Mouse (Mus musculus) 416B (cell line): Measurements from ENCODE around the gene Olfr692.

Source experiments
- DNase-seq: peaks from one replicate; pipeline ENCODE4 v3.0.0; 2011; ENCODE audit warnings: low read depth

The Olfr692 gene

DNA sequence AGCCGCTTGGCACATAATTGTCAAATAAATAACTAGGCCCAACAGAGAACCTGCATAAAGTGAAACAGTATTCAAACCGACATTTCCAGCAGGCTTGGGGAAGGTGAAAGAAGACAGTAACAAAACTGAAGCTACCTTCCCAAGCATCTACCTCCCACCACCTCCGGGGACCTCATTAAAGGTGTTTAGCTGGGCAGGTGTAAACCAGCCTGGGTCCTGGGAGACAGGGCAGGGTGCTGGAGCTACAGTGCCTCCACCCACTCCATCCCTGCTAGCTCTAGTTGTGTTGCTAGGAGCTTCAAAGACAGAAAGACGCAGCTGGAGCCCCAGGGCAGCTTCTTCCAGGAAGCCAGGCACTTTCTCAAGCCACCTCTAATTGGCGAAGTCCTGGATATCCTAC, 36.2 kb downstream of the Olfr692 start, which contains the start of gene Cnga4:
TSS of gene Cnga4 (plus strand) at position 301 of the 400 bp plus-strand sequence.
- no peak for DNase-seq

DNA sequence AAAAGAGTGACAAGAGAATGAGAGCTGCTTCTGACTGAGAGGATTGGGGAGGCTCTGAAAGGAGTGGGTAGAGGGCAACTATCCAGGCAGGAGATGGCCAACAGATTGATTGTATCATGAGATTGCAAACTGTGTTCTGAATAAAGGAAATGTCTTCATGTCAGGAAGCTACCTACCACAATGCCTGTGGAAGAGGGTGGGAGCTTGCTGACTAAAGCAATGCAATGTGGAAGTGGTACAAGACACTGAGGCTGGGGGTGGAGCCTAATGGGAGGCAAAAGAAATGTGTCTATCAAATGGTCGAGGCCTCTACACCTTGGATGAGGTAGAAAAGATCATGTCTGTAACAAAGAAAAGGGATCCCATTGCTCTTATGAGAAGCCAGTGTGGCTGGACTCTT, 38.3 kb downstream of the Olfr692 start:
- no peak for DNase-seq

DNA sequence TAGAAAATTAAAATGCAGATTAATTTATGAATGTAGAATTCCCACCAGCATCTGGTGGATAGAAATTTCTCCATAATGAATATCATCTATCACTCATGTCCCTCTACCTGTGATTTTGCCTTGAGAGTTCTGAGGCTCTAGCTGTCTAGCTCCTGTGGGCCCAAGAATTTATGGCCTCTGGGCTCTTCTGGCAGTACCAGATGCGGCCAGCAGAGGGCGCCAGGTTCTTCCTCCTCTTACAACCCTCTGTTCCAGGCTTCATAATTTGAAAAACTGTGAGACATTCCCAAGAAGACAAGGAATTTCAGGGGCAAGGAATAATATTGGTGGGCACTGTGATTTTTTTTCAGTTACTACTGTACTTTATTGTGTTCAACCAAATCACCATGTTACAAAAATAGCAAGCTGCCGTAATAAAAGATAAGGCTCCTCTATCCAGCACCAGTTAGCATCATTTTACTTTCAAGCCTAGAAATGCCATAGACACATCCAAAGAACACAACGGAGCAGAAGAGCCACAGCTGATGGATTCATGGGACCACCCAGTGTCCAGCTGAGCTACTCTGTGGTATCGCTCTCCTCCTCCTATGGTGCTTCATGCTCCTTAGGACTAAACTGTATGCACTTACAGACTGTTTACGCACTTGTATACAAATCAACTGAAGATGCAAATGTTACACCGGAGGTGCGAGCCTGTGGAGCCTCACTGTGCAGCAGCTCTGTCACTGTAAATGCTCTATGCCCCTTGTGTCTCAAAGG, 44.0 kb downstream of the Olfr692 start:
- peak; percentile 48 for DNase-seq

DNA sequence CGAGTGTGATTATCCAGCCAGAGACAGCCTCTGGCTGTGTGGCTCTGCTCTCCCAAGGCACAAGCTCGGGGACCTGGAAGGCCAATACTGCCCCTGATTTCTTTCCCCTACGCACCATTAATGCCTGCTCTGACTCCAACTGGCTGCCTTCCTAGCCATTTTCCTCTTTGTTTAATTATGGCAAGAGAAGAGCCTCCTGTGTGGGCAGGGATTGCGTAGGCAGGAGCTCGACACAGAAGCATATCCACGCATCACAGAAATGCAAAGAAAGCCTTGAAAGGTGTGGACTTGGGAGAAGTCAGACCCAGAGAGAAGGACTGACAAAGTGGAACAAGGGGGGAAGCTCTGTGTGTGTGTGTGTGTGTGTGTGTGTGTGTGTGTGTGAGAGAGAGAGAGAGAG, 46.4 kb downstream of the Olfr692 start:
- no peak for DNase-seq

DNA sequence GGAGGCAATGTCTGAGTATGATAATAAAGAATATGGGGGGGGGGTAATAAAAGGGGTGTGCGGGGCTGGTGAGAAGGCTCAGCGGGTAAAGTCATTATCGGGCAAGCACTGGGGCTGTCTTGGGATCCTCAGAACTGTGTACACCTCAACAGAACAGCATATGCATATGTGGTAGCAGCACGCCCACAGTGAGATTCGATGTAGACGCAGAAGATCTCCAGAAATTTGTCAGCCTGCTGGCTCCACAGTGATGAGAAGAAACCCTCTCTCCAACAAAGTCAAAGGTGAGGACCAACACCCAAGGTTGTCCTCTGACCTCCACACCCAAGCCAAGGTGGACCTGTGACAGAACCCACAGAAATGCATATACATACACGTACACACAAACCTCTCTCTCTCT, 48.5 kb downstream of the Olfr692 start:
- DNase-seq = no peak

DNA sequence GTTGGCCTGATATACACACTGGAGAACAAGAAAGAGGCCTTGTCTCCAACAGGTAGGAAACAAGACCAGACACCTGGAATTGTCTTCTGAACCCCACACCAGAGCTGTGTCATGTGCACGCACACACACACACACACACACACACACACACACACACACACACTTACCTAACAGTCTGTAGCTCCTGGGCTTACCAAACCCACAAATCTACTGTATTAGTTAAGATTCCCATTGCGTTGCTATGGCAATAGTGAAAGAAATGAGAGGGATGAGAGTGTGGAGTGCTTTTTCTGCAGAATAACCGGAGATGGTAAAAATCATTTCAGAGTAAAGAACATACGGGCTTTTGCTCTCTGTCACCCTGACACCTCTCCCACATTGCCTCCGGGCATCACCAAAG, 50.1 kb downstream of the Olfr692 start:
- no peak for DNase-seq
